In the genomic region with DNA sequence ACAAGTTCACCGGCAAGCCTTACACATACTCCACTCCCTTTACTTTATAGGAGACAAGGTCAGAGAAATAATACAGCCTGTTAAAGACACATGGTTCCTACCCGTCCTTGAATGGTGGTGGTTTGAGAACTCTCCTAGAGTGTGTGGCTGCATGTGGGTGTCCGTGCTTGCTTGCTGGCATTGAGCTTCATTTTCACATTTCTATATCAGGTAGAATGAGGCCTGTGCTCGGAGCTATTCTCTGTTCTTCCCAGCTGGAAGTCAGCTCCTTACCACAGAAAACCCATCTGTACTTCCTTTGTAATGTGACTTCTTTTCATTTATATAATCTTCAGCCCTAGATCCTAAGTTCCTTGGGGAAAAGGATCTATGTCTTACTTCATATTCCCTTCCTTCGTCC, we compare ENCODE assay signal across 31 mouse cellular contexts.
DNase-seq lines count a peak whose midpoint lies in the region; ATAC-seq and TF ChIP-seq lines count a peak whose summit lies in the region.
"Had no signal": no experiment of that assay in that cellular context is flagged by ENCODE, and none has a peak within 500 bp of the region (broad histone marks: within the 10 kb centered on the region; RNA-seq: fewer than 3 reads in every experiment).

No protein-coding gene starts in this region.

- no peaks in the 10 kb centered on the region for H3K9me3 ChIP-seq in forebrain, embryonic 14.5 days (replicated peaks; ENCODE audit: control insufficient read depth, low read length)
- H3K9me3 ChIP-seq: embryonic facial prominence, embryonic 10.5 days; embryonic facial prominence, embryonic 15.5 days; forebrain, embryonic 12.5 days; heart, embryonic 10.5 days; heart, embryonic 15.5 days; hindbrain, embryonic 12.5 days; intestine, embryonic 15.5 days; midbrain, embryonic 13.5 days had no signal

- no peak overlapping the region for H3K4me3 ChIP-seq in cortical plate, adult 2 months (ENCODE audit: insufficient read depth, low read length)
- no peak overlapping the region for H3K4me3 ChIP-seq in forebrain, embryonic 14.5 days (ENCODE audit: low read depth, low read length)
- H3K4me3 ChIP-seq: embryonic facial prominence, embryonic 10.5 days; embryonic facial prominence, embryonic 15.5 days; forebrain, embryonic 12.5 days; heart, embryonic 10.5 days; heart, embryonic 15.5 days; hindbrain, embryonic 12.5 days; intestine, embryonic 15.5 days; midbrain, embryonic 13.5 days had no signal

- no peaks in the 10 kb centered on the region for H3K27me3 ChIP-seq in forebrain, embryonic 14.5 days (replicated peaks; ENCODE audit: control insufficient read depth, insufficient read depth, low read length)
- H3K27me3 ChIP-seq: embryonic facial prominence, embryonic 15.5 days; forebrain, embryonic 12.5 days; heart, embryonic 15.5 days; hindbrain, embryonic 12.5 days; intestine, embryonic 15.5 days; midbrain, embryonic 13.5 days had no signal

- H3K9ac ChIP-seq in forebrain, embryonic 14.5 days (ENCODE audit: low read length) = no peak overlapping the region
- H3K9ac ChIP-seq: embryonic facial prominence, embryonic 15.5 days; forebrain, embryonic 12.5 days; heart, embryonic 15.5 days; hindbrain, embryonic 12.5 days; intestine, embryonic 15.5 days; liver, embryonic 14.5 days; midbrain, embryonic 13.5 days had no signal

- 78% methylated on average over 5 of the region's 5 CpGs for WGBS in forebrain, embryonic 14.5 days

- TF ChIP-seq CTCF in cortical plate, adult 2 months (IDR thresholded peaks at IDR 0.05; ENCODE audit: extremely low read depth, insufficient read depth, low read length) = no peak

- H3K27ac ChIP-seq in cortical plate, adult 2 months (ENCODE audit: insufficient read depth, low read length) = 0 out of 2 replicates have a peak overlapping the region, but pooled peaks have one; percentile 65
- no peak overlapping the region for H3K27ac ChIP-seq in forebrain, embryonic 14.5 days (ENCODE audit: low read depth, low read length)
- H3K27ac ChIP-seq: embryonic facial prominence, embryonic 10.5 days; embryonic facial prominence, embryonic 15.5 days; forebrain, embryonic 12.5 days; heart, embryonic 10.5 days; heart, embryonic 15.5 days; hindbrain, postnatal 0 days; intestine, embryonic 15.5 days; liver, embryonic 14.5 days; macrophage; midbrain, embryonic 13.5 days had no signal

- peaks cover 4% of the 10 kb centered on the region for H3K4me1 ChIP-seq in cortical plate, adult 2 months (ENCODE audit: control insufficient read depth, insufficient read depth, low read length)
- H3K4me1 ChIP-seq in forebrain, embryonic 14.5 days (ENCODE audit: control insufficient read depth, insufficient read depth, low read length) = no peaks in the 10 kb centered on the region
- H3K4me1 ChIP-seq: embryonic facial prominence, embryonic 15.5 days; heart, embryonic 15.5 days; intestine, embryonic 15.5 days had no signal

- H3K4me2 ChIP-seq in forebrain, embryonic 14.5 days (ENCODE audit: low read length) = no peak overlapping the region
- H3K4me2 ChIP-seq: embryonic facial prominence, embryonic 15.5 days; forebrain, embryonic 12.5 days; heart, embryonic 15.5 days; hindbrain, embryonic 12.5 days; intestine, embryonic 15.5 days; midbrain, embryonic 13.5 days had no signal

- no peak for ATAC-seq in forebrain, embryonic 14.5 days
- ATAC-seq: hindbrain, postnatal 0 days; intestine, embryonic 15.5 days; midbrain, embryonic 13.5 days had no signal

- no peaks in the 10 kb centered on the region for H3K36me3 ChIP-seq in forebrain, embryonic 14.5 days (ENCODE audit: control insufficient read depth, insufficient read depth, low read length)
- H3K36me3 ChIP-seq: embryonic facial prominence, embryonic 10.5 days; embryonic facial prominence, embryonic 15.5 days; forebrain, embryonic 12.5 days; heart, embryonic 10.5 days; heart, embryonic 15.5 days; hindbrain, embryonic 12.5 days; intestine, embryonic 15.5 days; midbrain, embryonic 13.5 days had no signal

- DNase-seq in layer of hippocampus, adult 9-11 months = peak; percentile 6
- DNase-seq in layer of hippocampus, postnatal 36 days = no peak
- peak; percentile 60 for DNase-seq in brain, adult 2 months (ENCODE audit: low read depth, low spot score)
- peak; percentile 14 for DNase-seq in right cerebral cortex, postnatal 25 days
- no peak for DNase-seq in adrenal gland, postnatal 4 days (ENCODE audit: low spot score in 2 of 2)
- no peak for DNase-seq in forebrain, embryonic 14.5 days (ENCODE audit: low spot score)
- DNase-seq: adrenal gland, postnatal 25 days; B cell, adult 2 months; cerebellum, adult 2 months; cerebellum, postnatal 14 days; gastrocnemius, postnatal 14 days; kidney, adult 9 months; kidney, postnatal 10 days; liver; lung, adult 2 months; lung, postnatal 10 days; spleen, adult 18-20 months; thymus, adult 18-20 months; thymus, postnatal 25 days had no signal

- no peak for TF ChIP-seq POLR2A in cortical plate, adult 2 months (IDR thresholded peaks at IDR 0.05; ENCODE audit: extremely low read depth, insufficient read depth, low read length)

Comparison
In these comparisons a context has a peak if more than half of its experiments do, and no peak if none do; other contexts are left out.
1. DNase-seq: peak in layer of hippocampus, adult 9-11 months (single experiment), brain, adult 2 months (single experiment) and right cerebral cortex, postnatal 25 days (single experiment); none in layer of hippocampus, postnatal 36 days (0 of 2), adrenal gland, postnatal 4 days (0 of 2) and forebrain, embryonic 14.5 days (single experiment).